Mouse (Mus musculus): ENCODE data around the gene Syt12. TPM values are rescaled to one million over a fixed set of nuclear protein-coding genes. Genes with fewer than 3 reads are reported as not detected.

The Syt12 gene
- polyA plus RNA-seq, 1 experiment from 2014 or later: 0.23 TPM

- peak within 1 kb of the TSS; percentile 72 for H3K4me3 ChIP-seq (ENCODE audit: low read depth, low read length)
Observed at GRCm38 (mm10) chr19:4397798-4398629, 79.2 kb downstream of the Syt12 start, which contains the start of gene Kdm2a. Gene Kdm2a (minus strand): TSS chr19:4398285.

GRCm38 (mm10) chr19:4396998-4397797 is 80.0 kb downstream of the Syt12 start:
- Histone ChIP-seq H3K9ac (ENCODE audit: low read depth, low read length) (peak overlapping the region; percentile 93), H3K9me3 (ENCODE audit: control insufficient read depth) (no peaks in the 10 kb centered on the region), H3K27ac (ENCODE audit: low read depth, low read length) (peak overlapping the region; percentile 88), H3K27me3 (replicated peaks; ENCODE audit: control insufficient read depth, insufficient read depth, low read length) (no peaks in the 10 kb centered on the region), H3K4me2 (replicated peaks; ENCODE audit: low read depth) (peak overlapping the region; percentile 99), H3K4me1 (replicated peaks; ENCODE audit: control insufficient read depth, insufficient read depth, low read length) (peaks cover 5% of the 10 kb centered on the region), H3K4me3 (ENCODE audit: low read depth, low read length) (peak overlapping the region; percentile 72), H3K36me3 (ENCODE audit: control insufficient read depth, insufficient read depth) (no peaks in the 10 kb centered on the region)
- no peak for TF ChIP-seq CTCF (IDR thresholded peaks at IDR 0.05; ENCODE audit: low read depth)
- under 1% methylated on average over 61 of the region's 90 CpGs for WGBS
- peak; percentile 94 for ATAC-seq

More at GRCm38 (mm10) chr19:4397798-4398629, 79.2 kb downstream of the Syt12 start, which contains the start of gene Kdm2a:
- Histone ChIP-seq H3K9me3 (ENCODE audit: control insufficient read depth) (no peaks in the 10 kb centered on the region), H3K4me2 (replicated peaks; ENCODE audit: low read depth) (peak within 1 kb of the TSS; percentile 99), H3K27ac (ENCODE audit: low read depth, low read length) (peak within 1 kb of the TSS; percentile 88), H3K36me3 (ENCODE audit: control insufficient read depth, insufficient read depth) (no peaks in the 10 kb centered on the region), H3K9ac (ENCODE audit: low read depth, low read length) (peak within 1 kb of the TSS; percentile 79), H3K4me1 (replicated peaks; ENCODE audit: control insufficient read depth, insufficient read depth, low read length) (peaks cover 5% of the 10 kb centered on the region), H3K27me3 (replicated peaks; ENCODE audit: control insufficient read depth, insufficient read depth, low read length) (no peaks in the 10 kb centered on the region)
- peak; percentile 11; the same call in 1 of the 2 replicates for TF ChIP-seq CTCF (IDR thresholded peaks at IDR 0.05; ENCODE audit: low read depth)
- ATAC-seq: peak; percentile 37
- WGBS: 2% methylated on average over 81 of the region's 82 CpGs

GRCm38 (mm10) chr19:4396081-4396997 is 80.9 kb downstream of the Syt12 start:
- Histone ChIP-seq H3K27ac (ENCODE audit: low read depth, low read length) (peak overlapping the region; percentile 88), H3K4me1 (replicated peaks; ENCODE audit: control insufficient read depth, insufficient read depth, low read length) (peaks cover 5% of the 10 kb centered on the region), H3K27me3 (replicated peaks; ENCODE audit: control insufficient read depth, insufficient read depth, low read length) (no peaks in the 10 kb centered on the region), H3K36me3 (ENCODE audit: control insufficient read depth, insufficient read depth) (no peaks in the 10 kb centered on the region), H3K4me2 (replicated peaks; ENCODE audit: low read depth) (peak overlapping the region; percentile 99), H3K9ac (ENCODE audit: low read depth, low read length) (peak overlapping the region; percentile 93), H3K4me3 (ENCODE audit: low read depth, low read length) (peak overlapping the region; percentile 72), H3K9me3 (ENCODE audit: control insufficient read depth) (no peaks in the 10 kb centered on the region)
- peak; percentile 7 for ATAC-seq
- under 1% methylated on average over 57 of the region's 80 CpGs for WGBS
- no peak for TF ChIP-seq CTCF (IDR thresholded peaks at IDR 0.05; ENCODE audit: low read depth)

Other genes starting within 250 kb of the Syt12 start
- gene Pold4, start 245.5 kb downstream of the Syt12 start, polyA plus RNA-seq (2015; fragmentation: Nextera tagmentation; extraction: Ambion mirVana): 81.5 and 87.8 TPM in 2 replicates
- 18.1 and 18.5 TPM in 2 replicates for gene Ssh3, start 208.3 kb downstream of the Syt12 start, polyA plus RNA-seq (2015; fragmentation: Nextera tagmentation; extraction: Ambion mirVana)
- gene Ankrd13d, start 194.3 kb downstream of the Syt12 start, polyA plus RNA-seq (2015; fragmentation: Nextera tagmentation; extraction: Ambion mirVana): 2.0 and 2.4 TPM in 2 replicates
- 14.4 and 18.5 TPM in 2 replicates for gene Grk2, start 171.2 kb downstream of the Syt12 start, polyA plus RNA-seq (2015; fragmentation: Nextera tagmentation; extraction: Ambion mirVana)
- 21.0 and 21.2 TPM in 2 replicates for gene Kdm2a, start 79.2 kb downstream of the Syt12 start, polyA plus RNA-seq (2015; fragmentation: Nextera tagmentation; extraction: Ambion mirVana)
- gene Rhod, start 38.0 kb downstream of the Syt12 start, polyA plus RNA-seq (2015; fragmentation: Nextera tagmentation; extraction: Ambion mirVana): 54.8 and 60.3 TPM in 2 replicates
- gene 2010003K11Rik, start 21.1 kb upstream of the Syt12 start, polyA plus RNA-seq (2015; fragmentation: Nextera tagmentation; extraction: Ambion mirVana): 156 and 165 TPM in 2 replicates
- 6.1 and 7.0 TPM in 2 replicates for gene Pcx, start 33.0 kb upstream of the Syt12 start, polyA plus RNA-seq (2015; fragmentation: Nextera tagmentation; extraction: Ambion mirVana)
- 4.6 and 4.8 TPM in 2 replicates for gene Lrfn4, start 138.2 kb upstream of the Syt12 start, polyA plus RNA-seq (2015; fragmentation: Nextera tagmentation; extraction: Ambion mirVana)
- gene Rce1, start 148.2 kb upstream of the Syt12 start, polyA plus RNA-seq (2015; fragmentation: Nextera tagmentation; extraction: Ambion mirVana): 37.0 and 37.4 TPM in 2 replicates
- 1.0 and 1.1 TPM in 2 replicates for gene Gm960, start 221.2 kb upstream of the Syt12 start, polyA plus RNA-seq (2015; fragmentation: Nextera tagmentation; extraction: Ambion mirVana)
- 0.27 and 0.31 TPM in 2 replicates for gene Sptbn2, start 233.7 kb upstream of the Syt12 start, polyA plus RNA-seq (2015; fragmentation: Nextera tagmentation; extraction: Ambion mirVana)

Data from intestine, postnatal 0 days (tissue).